Mouse (Mus musculus): ENCODE measurements around the gene Mei1.
"Not testable (repeated sequence)": the region's sequence is repeated elsewhere in the genome, so short reads cannot be mapped to it uniquely, and the experiment has no call there.

Mei1 gene

DNA sequence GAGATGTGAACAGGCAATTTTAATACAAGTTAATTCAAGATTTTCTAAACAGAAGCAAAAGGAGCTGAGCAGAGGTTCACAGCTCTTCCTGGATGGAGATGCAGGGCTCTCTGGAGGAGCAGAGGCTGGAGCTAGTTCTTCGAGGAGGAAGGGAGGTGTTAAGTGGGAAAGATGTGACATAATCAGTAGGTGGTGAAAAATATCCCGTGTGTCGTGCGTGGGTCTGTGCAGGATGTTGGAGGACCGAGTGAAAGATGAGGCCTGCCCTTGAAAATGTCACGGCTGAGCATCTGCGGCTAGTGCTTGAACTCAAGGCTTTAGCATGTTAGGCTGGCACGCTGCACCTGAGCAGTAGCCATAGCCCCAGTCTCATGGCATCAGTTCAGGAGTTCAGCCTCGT is 15.8 kb downstream of the Mei1 start:
- DNase-seq (ENCODE audit: low spot score): no peak

GRCm38 (mm10) chr15:82086131-82086530 is 16.3 kb downstream of the Mei1 start:
- no peak for DNase-seq (ENCODE audit: low spot score)

DNA sequence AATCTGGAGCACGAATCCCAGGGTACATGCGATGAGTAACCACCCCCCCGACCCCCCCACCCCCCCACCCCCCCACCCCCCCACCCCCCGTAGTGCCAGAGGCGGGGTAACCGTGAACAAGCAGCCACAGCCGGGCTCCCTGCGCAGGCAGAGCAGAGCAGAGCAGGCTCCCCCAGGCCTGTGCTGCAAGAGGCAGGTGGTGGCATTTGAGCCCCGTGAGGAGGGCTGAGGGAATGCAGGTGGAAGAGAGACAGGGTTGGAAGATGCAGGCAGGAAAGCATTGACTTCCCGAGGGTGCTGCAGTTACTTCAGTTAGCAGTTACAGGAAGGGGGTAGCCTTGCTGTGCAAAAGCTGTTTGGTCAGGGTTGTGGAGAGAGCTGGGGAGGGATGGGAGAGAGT is 17.5 kb downstream of the Mei1 start:
- peak; percentile 38 for DNase-seq (ENCODE audit: low spot score)

- DNase-seq (ENCODE audit: low spot score): no peak
These were observed 21.3 kb downstream of the Mei1 start for GRCm38 (mm10) chr15:82091061-82091460.

DNA sequence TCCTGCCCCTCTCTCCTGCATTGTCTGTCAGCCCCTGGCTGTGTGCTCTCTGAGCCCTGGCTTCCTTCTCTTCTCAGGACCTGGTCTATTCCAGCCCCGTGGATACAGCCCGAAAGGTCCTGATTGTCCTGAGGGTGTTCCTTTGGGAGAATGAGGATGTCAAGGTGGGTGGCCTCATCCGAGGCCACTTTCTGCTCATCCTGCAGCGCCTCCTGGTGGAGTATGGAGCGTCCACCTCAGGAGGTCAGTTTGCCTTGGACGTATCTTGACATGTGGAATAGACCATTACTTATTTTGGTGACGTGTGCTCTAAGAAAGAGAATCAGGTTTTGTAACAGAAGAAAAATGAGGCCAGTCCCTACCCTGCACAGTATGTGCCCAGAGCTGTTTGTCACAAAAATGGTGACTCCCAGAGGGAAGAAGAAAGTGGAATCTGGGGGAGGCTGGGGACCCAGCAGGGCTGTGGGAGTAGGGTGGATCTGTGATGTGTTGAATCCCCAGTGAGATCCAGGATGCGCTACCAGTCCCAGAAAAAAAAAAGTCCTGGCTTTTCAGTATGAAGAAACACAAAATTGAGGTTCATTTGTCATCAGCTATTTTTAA is 37.3 kb downstream of the Mei1 start:
- DNase-seq (ENCODE audit: low spot score): peak; percentile 83

DNA sequence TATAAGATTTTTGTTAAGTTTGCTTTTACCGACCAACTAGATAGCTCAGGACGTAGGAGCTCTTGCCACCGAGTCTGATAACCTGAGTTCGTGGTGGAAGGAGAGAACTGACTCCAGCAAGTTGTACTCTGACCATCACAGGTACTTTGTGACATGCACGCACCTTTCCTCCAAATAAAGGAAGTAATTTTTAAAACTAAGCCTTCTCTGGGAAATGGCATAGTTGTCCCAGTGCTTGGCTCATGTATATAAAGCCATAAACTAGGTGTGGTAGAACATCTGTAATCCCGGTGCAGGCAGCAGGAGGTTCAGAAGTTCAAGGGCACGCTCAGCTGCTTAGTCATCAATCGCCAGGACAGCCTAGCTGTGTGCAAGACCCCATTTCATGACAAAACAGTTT is 50.7 kb downstream of the Mei1 start:
- no peak for DNase-seq (ENCODE audit: low spot score)

DNA sequence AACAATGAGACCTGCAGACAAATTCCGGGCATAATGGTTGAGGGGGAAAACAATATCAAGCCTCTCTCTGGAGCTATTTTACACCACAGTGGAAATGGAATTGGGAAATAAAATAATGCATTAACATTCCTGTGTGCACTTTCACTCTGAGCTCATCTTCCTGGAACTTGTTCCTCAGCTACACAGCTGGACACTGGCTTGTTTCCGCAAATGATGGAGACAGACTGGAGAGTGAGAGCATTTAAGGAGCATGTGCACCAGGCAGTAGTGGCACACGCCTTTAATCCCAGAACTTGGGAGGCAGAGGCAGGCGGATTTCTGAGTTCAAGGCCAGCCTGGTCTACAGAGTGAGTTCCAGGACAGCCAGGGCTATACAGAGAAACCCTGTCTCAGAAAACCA is 56.9 kb downstream of the Mei1 start:
- DNase-seq (ENCODE audit: low spot score): not testable (repeated sequence)

DNA sequence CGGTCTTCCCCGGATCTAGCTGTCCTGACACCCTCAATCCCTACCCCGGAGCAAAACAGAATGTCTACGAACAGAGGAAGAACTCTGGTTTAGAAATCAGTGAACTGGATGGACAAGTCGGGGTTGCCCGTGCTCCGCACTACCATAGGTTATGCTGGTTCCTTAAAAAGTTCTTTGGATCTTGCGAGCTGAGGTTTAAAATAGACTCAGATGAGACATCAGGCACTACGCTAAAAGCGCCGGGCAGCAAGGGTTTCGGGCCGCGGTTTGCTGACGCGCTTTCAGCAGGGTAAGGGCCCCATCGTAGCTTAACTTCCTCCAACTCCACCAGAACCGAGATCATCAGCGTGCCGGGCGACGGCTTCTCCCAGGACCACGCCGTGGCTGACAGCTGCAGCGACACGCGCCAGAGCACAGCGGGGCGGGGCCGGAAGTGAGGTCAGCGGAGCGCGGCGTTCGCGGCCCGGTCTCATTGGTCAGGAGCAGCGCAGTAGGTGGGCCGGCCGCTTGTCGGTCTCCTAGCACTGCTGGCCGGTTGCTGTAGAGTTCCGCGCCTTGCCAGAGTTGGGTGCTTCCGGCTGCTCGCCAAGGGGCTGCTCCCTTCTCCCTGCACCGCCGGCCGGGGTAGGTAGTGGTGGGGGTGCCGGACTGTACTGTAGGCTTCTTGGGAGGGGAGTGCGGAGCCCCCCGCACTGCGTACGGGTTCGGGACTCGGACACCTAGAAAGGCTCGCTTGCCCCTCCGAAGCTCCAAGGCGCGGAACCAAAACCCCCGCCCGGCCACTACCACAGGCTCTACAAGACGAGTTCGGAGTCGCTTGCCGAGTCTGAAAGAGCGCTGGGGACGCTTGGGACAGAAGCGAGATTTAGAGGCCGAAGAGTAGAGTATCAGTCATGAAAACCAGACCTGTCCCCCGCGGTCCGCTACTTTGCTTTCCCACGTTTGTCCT is 57.9 kb downstream of the Mei1 start, which contains the start of gene Ccdc134:
Ccdc134 (plus strand) TSS at position 497 of the 949 bp plus-strand sequence.
- peak; percentile 99 for DNase-seq (ENCODE audit: low spot score)

- no peak for DNase-seq (ENCODE audit: low spot score)
These were observed 58.6 kb downstream of the Mei1 start for GRCm38 (mm10) chr15:82128398-82128797.

GRCm38 (mm10) chr15:82130599-82130998 is 60.8 kb downstream of the Mei1 start:
- DNase-seq (ENCODE audit: low spot score): peak; percentile 33

DNA sequence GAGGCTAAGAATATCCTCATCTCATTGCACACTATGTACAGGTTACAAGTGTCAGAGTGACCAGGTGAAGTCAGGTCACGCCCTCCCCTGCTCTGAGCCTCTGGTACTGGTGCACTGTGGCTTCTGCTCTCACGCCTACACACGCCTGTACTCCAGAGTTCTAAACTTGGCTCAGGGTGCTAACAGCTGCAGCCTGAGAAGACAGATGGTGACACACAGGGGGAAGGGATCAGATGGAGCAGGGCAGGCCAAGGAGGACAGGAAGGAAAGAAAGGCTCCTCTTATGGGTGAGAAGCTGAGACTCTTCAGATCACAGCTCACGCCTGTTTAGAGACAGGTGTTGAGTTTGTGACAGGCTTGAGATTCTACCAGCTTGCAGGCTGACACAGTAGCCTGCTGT is 65.6 kb downstream of the Mei1 start:
- DNase-seq (ENCODE audit: low spot score): no peak

DNA sequence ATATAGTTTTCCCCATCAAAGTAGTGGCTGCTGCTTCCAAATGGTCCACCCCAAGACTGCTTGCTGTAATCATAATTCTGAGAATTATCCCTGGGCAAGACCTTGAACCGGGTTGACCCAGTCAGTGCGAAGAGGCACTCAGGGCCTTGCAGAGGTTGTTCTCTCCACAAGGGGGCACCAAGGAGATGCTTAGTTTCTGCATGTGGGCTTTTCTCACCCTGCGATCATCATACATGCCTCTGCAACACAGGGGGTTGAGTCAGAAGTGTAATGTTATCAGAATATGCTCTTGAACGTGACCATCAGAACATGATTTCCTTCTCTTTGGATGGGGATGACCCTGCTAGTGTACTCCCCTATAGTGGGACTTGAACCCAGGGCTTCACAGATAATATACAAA is 68.8 kb downstream of the Mei1 start:
- DNase-seq (ENCODE audit: low spot score): peak; percentile 85

- DNase-seq (ENCODE audit: low spot score): peak; percentile 44
These were observed 69.4 kb downstream of the Mei1 start for GRCm38 (mm10) chr15:82139196-82139595.

DNA sequence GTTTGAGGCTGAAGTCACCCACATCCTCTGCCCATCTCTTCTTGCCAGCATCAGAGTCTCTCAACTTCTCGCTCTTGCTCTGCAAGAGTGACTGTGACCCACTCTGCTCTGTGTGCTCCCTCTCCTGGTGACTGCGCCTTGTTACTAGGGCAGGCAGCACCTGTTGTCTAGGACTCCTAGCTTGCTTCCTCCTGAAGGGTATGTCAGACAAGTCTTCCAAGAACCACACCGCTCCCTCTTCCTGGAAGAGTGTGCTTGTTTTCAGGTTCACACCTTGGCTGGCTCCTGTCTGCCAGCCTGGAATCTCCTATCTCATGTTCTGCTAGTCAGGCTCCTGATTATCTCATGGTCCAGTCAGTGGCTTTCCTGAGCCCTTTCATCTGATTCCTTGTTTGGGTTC is 70.6 kb downstream of the Mei1 start:
- no peak for DNase-seq (ENCODE audit: low spot score)

- no peak for DNase-seq (ENCODE audit: low spot score)
These were observed 74.4 kb downstream of the Mei1 start for GRCm38 (mm10) chr15:82144157-82144556.

- no peak for DNase-seq (ENCODE audit: low spot score)
These were observed 75.6 kb downstream of the Mei1 start for GRCm38 (mm10) chr15:82145408-82145807.

- peak; percentile 32 for DNase-seq (ENCODE audit: low spot score)
These were observed 76.3 kb downstream of the Mei1 start for GRCm38 (mm10) chr15:82145851-82146769.

DNA sequence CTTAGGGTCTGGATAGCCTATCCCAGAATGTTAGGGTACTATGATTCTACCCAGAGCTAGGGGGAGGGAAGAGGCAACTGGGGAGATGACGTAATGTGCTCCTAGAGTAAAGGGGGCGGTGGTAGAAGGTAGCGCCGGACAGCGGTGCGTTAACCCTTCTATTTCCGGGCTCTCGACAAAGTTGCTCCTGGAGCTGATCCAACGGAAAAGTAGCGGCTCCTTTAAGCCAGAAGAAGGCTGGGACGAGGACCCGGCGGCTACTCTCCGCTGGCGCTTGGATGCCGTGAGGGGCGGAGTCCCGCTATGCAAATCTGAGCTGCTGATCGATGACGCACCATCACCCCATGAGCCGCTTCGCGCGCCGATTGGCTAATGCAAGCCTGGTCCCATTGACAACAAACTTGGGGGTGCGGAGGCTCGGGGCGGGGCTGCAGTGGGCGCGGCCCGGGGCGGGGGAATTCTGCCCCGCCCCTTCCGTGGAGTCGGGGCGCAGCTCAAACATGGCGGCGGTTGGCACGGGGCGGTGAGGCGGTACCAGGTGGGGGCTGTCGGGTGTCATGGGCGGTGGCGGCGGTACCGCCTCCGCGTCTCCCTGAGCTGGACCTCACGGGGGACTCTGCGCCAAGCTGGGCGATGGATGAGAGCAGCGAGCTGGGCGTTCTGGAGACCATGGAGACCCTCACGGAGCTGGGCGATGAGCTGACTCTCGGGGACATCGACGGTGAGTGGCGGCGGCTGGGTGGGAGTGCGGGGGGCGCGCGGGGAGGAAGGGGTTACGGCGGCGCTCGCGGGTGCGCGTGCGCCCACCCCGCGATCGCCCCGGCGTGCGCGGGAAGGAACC is 77.2 kb downstream of the Mei1 start, which contains the start of gene Srebf2:
Srebf2 (plus strand) TSS at position 412 of the 841 bp plus-strand sequence.
- DNase-seq (ENCODE audit: low spot score): peak; percentile 99

GRCm38 (mm10) chr15:82147611-82148111 is 77.9 kb downstream of the Mei1 start:
- peak; percentile 73 for DNase-seq (ENCODE audit: low spot score)

DNA sequence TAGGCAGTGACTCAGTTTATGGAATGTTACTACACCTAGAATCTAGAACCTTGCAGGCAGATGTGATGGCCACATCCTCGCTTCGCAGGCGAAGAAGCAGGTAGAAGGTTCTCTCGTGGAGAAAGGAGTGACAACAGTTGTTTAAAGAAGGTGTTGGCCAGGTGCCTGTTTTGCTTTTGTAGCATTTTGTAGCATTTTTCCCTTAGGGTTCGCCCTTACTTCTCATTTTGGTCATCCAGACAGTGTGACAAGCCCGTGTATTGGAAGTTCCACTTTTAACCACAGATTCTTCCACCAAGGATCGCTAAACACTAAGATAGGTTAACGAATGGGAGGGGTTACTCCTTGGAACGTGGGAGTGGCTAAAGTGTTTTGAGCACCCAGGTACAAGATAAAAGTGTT is 78.7 kb downstream of the Mei1 start:
- DNase-seq (ENCODE audit: low spot score): no peak

GRCm38 (mm10) chr15:82150042-82150441 is 80.2 kb downstream of the Mei1 start:
- DNase-seq (ENCODE audit: low spot score): no peak

Measured in retina, embryonic 14.5 days (tissue).